Mouse (Mus musculus) hindbrain, embryonic 11.5 days (tissue): ENCODE measurements at regions not wholly inside any gene's neighbourhood (a gene's known extent, or its start where the extent isn't known, plus 50 kb on each side); places are given as distances from the start of the nearest gene placed in this dataset.

ENCODE experiments used
- ATAC-seq: fragments of 200-750 bp; cut with Nextera tagmentation; 2 replicates; pipeline ENCODE4 v1.8.0; 2017; ENCODE audit warnings: mild to moderate bottlenecking, moderate TSS enrichment, moderate library complexity; ENCODE audit not compliant: low FRiP score
- DNase-seq: peaks from one replicate; pipeline ENCODE4 v3.0.0-alpha.2; 2015; ENCODE audit warnings: low spot score
- H3K27ac ChIP-seq: fragments of 300-500 bp; sonication (generic); 2 replicates; pipeline ENCODE4 v1.5.1; 2014; ENCODE audit warnings: mild to moderate bottlenecking, low read depth, low read length
- H3K27me3 ChIP-seq: fragments of 300-500 bp; sonication (generic); 2 replicates; pipeline ENCODE4 v1.6.1; 2014; ENCODE audit warnings: mild to moderate bottlenecking, low read length, moderate library complexity, mixed read lengths; ENCODE audit not compliant: control insufficient read depth, insufficient read depth
- H3K36me3 ChIP-seq: fragments of 300-500 bp; sonication (generic); 2 replicates; pipeline ENCODE4 v1.6.1; 2014; ENCODE audit warnings: mild to moderate bottlenecking, low read length, moderate library complexity, mixed read lengths; ENCODE audit not compliant: control insufficient read depth, insufficient read depth
- H3K4me1 ChIP-seq: fragments of 300-500 bp; sonication (generic); replicated peaks from 2 replicates; pipeline ENCODE4 v1.6.1; 2014; ENCODE audit warnings: low read length, mixed read lengths; ENCODE audit not compliant: control insufficient read depth, insufficient read depth
- H3K4me2 ChIP-seq: fragments of 300-500 bp; sonication (generic); replicated peaks from 2 replicates; pipeline ENCODE4 v1.6.1; 2014; ENCODE audit warnings: mild to moderate bottlenecking, low read depth, low read length
- H3K4me3 ChIP-seq: fragments of 300-500 bp; sonication (generic); 2 replicates; pipeline ENCODE4 v1.5.1; 2014; ENCODE audit warnings: low read depth, low read length
- H3K9ac ChIP-seq: fragments of 300-500 bp; sonication (generic); 2 replicates; pipeline ENCODE4 v1.6.1; 2014; ENCODE audit warnings: low read depth, low read length
- H3K9me3 ChIP-seq: fragments of 300-500 bp; sonication (generic); 2 replicates; pipeline ENCODE4 v1.6.1; 2016; ENCODE audit warnings: low read length; ENCODE audit not compliant: control insufficient read depth
- WGBS: fragments of 180-500 bp; shearing (Covaris S2); extraction: QIAGEN DNeasy Blood & Tissue Kit; methylation state at CpG from one replicate; pipeline ENCODE4 v1.1.7; 2014; 5-methylcytosine and 5-hydroxymethylcytosine counted together

DNA sequence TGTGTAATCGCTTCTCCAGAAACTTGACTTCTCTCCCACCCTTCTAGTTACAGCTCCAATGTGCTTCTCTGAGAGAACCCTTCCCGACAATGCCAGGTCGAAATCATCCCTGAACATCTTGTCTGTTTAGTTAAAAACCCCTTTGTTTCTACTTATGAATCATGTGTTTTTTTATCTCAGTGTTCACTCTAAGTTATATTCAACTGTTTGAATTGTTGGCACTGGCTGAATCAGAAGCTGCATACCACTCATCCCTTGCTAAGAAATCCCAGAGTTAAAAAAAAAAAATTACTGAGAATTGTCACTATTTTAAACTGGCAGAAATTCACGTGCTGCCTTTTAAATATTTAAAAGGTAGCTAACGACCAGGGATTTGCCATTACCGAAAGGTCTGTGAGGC, 116.3 kb upstream of the Klf6 start:
- H3K4me1 ChIP-seq, result no peaks in the 10 kb centered on the region
- no peaks in the 10 kb centered on the region for H3K36me3 ChIP-seq
- no peak overlapping the region for H3K4me3 ChIP-seq
- H3K27me3 ChIP-seq, result no peaks in the 10 kb centered on the region
- ATAC-seq (no peak), DNase-seq (no peak)
- H3K4me2 ChIP-seq, result no peak overlapping the region
- H3K9ac ChIP-seq, result no peak overlapping the region
- no peaks in the 10 kb centered on the region for H3K9me3 ChIP-seq
- WGBS, result 90% methylated on average over 6 of the region's 6 CpGs
- H3K27ac ChIP-seq, result no peak overlapping the region

DNA sequence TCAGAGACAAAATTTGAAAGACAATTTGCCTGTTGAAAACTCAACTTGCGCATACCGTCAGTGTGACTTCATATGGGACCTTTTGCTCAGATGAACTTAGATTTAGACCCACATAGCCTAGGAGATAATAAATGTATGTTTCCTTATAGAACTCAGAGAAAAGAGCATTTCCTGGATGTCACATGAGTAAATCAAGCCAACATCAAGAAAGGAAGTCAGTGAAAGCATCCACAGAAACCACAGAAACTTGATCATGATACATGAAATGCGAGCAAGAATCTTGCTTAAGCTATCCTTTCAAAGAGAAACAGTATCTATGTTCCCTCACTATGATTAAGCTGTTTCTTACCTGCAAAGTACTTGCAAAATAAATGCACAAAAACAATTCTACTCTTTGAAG, 104.1 kb upstream of the Klf6 start:
- WGBS, result 95% methylated on average over 3 of the region's 3 CpGs
- no peak for ATAC-seq
- Histone ChIP-seq H3K27me3 (no peaks in the 10 kb centered on the region), H3K9me3 (no peaks in the 10 kb centered on the region), H3K4me2 (no peak overlapping the region), H3K36me3 (no peaks in the 10 kb centered on the region), H3K27ac (no peak overlapping the region), H3K9ac (no peak overlapping the region), H3K4me3 (no peak overlapping the region), H3K4me1 (no peaks in the 10 kb centered on the region)
- DNase-seq, result no peak

DNA sequence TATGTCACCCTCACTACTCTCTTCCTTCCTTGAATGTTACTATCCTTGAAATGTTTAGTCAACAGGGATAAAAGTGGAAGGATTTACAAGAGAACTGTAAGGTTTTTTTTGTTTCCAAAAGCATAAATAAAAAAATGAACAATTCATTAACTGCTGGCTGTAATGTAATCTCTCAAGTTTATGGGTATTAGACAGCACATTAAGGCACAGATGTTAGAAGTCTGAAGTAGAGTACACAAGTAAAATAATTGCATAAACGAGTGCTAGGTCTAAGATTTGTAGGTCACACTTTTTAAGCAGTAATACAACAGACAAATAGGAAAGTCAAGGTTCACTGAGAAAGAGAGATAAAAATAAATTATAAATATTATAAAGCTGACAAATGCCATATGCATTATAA, 103.3 kb upstream of the Klf6 start:
- Histone ChIP-seq H3K27ac (no peak overlapping the region), H3K4me1 (no peaks in the 10 kb centered on the region), H3K9ac (no peak overlapping the region), H3K27me3 (no peaks in the 10 kb centered on the region), H3K9me3 (no peaks in the 10 kb centered on the region), H3K4me3 (no peak overlapping the region), H3K4me2 (no peak overlapping the region), H3K36me3 (no peaks in the 10 kb centered on the region)
- ATAC-seq (no peak), DNase-seq (no peak)
- 77% methylated on average over 1 of the region's 1 CpGs for WGBS

DNA sequence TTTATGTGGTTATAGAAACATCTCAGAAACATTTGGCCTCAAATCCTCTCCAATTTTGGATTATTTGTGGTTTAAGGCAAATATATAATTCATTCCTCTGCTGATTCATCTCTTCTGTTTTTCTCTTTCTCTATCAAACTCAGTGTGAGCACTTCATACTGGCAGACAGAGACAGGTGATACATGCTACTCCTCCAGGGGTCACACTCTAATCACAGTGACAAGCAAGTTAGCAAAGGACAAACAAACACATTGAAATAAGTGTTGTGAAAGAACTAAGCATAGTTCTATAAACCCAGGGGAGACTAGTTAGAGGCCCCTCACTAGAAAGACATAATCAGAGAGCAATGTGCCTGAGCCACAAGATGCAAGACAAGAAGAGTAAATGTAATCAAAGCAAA, 101.3 kb upstream of the Klf6 start:
- H3K27ac ChIP-seq, result no peak overlapping the region
- no peak overlapping the region for H3K4me2 ChIP-seq
- no peaks in the 10 kb centered on the region for H3K27me3 ChIP-seq
- no peak overlapping the region for H3K4me3 ChIP-seq
- no peak for ATAC-seq
- H3K4me1 ChIP-seq, result no peaks in the 10 kb centered on the region
- no peak overlapping the region for H3K9ac ChIP-seq
- no peaks in the 10 kb centered on the region for H3K36me3 ChIP-seq
- no peak for DNase-seq
- H3K9me3 ChIP-seq, result no peaks in the 10 kb centered on the region

DNA sequence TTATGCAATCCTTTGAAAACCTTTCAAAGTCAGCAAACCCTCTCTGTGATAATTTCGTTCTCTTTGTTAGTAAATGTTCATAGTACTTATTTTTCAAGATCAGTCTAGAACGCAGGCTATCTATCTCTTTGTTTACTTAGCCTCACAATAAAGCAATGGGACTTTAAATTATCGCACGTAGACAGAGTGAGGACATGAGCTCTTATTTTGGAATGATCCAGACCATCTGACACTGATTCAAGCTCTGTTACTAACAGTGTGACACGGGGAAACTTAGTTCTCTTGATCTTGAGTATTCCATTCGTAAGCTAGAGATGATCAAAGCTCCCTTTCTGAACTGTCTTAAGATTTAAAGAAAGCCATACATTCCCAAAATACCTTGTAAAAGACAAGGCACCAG, 94.9 kb upstream of the Klf6 start:
- Histone ChIP-seq H3K9ac (no peak overlapping the region), H3K4me3 (no peak overlapping the region), H3K27me3 (no peaks in the 10 kb centered on the region), H3K36me3 (no peaks in the 10 kb centered on the region), H3K27ac (no peak overlapping the region), H3K4me2 (no peak overlapping the region), H3K4me1 (no peaks in the 10 kb centered on the region), H3K9me3 (no peaks in the 10 kb centered on the region)
- ATAC-seq (no peak), DNase-seq (no peak)
- WGBS, result 87% methylated on average over 6 of the region's 6 CpGs

DNA sequence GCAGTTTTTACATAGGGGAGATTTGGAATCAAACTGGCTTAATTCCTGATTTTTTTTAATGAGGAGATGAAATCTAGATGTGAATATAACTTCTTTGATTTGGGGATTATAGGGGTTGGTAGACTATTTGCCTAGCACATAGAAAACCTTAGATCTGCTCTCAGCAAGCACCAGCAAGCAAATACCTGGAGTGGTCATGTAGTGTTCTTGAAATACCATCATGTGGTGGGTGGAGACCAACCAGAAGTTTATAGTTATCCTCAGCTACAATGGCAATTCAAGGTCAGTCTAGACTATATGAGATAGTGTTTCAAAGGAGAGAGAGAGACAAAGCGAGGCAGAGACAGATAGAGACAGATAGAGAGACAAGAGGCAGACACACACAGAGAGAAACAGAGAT, 94.1 kb upstream of the Klf6 start:
- Histone ChIP-seq H3K4me2 (no peak overlapping the region), H3K9ac (no peak overlapping the region), H3K4me3 (no peak overlapping the region), H3K9me3 (no peaks in the 10 kb centered on the region), H3K36me3 (no peaks in the 10 kb centered on the region), H3K27ac (no peak overlapping the region), H3K4me1 (no peaks in the 10 kb centered on the region), H3K27me3 (no peaks in the 10 kb centered on the region)
- ATAC-seq (no peak), DNase-seq (no peak)
- 94% methylated on average over 1 of the region's 1 CpGs for WGBS

DNA sequence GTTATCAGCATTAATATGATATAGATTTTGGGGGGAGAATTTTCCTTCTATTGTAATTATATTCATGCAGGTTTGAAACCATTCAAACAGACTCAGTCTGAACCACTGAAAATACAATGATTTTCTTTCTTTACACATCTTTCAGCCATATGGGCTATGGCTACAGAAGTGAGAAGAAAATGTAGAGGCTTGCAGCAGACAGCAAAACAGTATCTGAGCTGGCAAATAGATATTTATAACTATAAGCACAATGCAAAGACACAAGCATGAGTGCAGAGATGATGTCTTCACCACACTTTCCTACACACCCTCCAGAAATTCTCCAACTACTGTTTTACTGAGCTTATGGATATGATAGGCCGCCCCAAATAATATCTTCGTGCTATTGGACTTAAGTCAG, 92.6 kb upstream of the Klf6 start:
- Histone ChIP-seq H3K27me3 (no peaks in the 10 kb centered on the region), H3K4me3 (no peak overlapping the region), H3K36me3 (no peaks in the 10 kb centered on the region), H3K4me2 (no peak overlapping the region), H3K9ac (no peak overlapping the region), H3K27ac (no peak overlapping the region), H3K9me3 (no peaks in the 10 kb centered on the region), H3K4me1 (no peaks in the 10 kb centered on the region)
- 96% methylated on average over 2 of the region's 2 CpGs for WGBS
- ATAC-seq (no peak), DNase-seq (no peak)

DNA sequence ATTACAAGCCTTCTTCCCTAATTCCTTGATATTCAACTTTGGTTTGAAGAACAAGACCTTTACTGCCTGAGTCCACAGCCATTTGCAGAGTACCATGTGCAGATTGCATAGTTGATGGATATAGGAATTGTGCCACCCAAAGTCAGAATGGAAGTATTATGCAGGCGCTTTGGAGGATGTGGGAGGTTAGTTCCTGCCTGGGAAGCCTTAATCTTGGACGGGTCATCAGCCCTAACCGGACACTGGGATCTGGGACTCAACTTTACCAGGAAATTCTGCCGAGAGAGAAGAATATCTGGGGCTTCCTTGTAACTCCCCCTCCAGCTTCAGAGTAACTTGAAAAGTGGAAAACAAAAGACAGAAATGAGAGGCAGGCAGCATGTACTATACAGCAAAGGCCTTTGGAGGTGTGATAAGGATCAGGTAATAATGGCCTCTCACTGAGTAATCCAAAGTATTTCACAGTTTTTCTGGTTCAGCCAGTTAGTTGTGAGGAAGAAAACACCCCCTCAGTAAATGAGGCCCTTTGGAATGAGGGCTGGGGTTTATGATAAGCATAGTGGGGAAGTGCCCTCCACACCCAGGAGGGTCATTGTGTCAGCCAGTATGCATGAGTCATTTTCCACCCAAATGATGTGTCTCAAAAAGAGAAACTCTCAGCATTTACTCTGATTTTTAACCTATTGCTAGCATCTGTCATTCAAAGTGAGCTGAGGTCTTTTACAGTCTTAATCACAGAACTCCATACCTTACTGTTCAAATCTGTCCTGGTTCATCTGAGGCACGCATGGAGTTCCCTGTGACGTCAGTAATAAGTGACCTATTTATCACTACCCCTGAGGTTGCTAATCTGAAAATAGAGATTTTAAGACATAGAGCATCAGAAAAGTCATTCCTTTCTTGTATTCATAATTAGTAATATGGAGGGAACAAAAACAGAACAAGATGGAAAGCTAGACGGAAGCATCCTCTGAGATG, 91.7 kb upstream of the Klf6 start:
- no peak overlapping the region for H3K4me3 ChIP-seq
- H3K9ac ChIP-seq, result no peak overlapping the region
- no peak overlapping the region for H3K4me2 ChIP-seq
- H3K27me3 ChIP-seq, result no peaks in the 10 kb centered on the region
- 83% methylated on average over 7 of the region's 7 CpGs for WGBS
- ATAC-seq, result no peak
- no peaks in the 10 kb centered on the region for H3K4me1 ChIP-seq
- H3K9me3 ChIP-seq, result no peaks in the 10 kb centered on the region
- no peaks in the 10 kb centered on the region for H3K36me3 ChIP-seq
- no peak for DNase-seq
- H3K27ac ChIP-seq, result no peak overlapping the region

DNA sequence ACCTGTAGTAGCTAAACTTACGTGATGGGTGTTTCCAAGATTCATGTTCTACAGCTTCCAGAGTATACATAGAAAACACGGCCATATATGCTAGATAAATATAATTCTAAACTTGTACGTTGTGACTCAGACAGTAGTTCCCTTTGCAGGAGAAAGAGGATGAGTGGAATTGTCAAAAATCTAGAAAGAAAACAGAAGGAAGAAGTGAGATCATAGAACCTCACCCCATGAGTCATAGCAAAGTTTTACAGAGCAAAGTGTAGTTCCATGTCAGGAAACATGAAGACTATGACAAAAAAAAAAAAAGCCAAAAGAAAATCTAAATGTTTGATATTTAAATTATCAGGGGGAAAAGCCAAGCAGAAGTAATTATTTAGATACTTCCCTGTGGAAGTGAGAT, 87.5 kb upstream of the Klf6 start:
- Histone ChIP-seq H3K36me3 (no peaks in the 10 kb centered on the region), H3K4me1 (no peaks in the 10 kb centered on the region), H3K4me3 (no peak overlapping the region), H3K27me3 (no peaks in the 10 kb centered on the region), H3K9me3 (no peaks in the 10 kb centered on the region), H3K9ac (no peak overlapping the region), H3K27ac (no peak overlapping the region), H3K4me2 (no peak overlapping the region)
- ATAC-seq, result no peak
- DNase-seq, result no peak
- 95% methylated on average over 3 of the region's 3 CpGs for WGBS
